Mouse (Mus musculus) hindbrain, embryonic 16.5 days (tissue): ENCODE measurements around the gene Srd5a1. TPM values are rescaled to one million over a fixed set of nuclear protein-coding genes. Genes with fewer than 3 reads are reported as not detected.

Experiments
- ATAC-seq: fragments of 200-750 bp; cut with Nextera tagmentation; 2 replicates; pipeline ENCODE4 v1.8.0; 2017; ENCODE audit warnings: moderate TSS enrichment, moderate library complexity
- H3K27ac ChIP-seq: fragments of 300-500 bp; sonication (generic); 2 replicates; pipeline ENCODE4 v1.5.1; 2014; ENCODE audit warnings: low read depth, mild to moderate bottlenecking, control low read depth, low read length, moderate library complexity
- H3K27me3 ChIP-seq: fragments of 300-500 bp; sonication (generic); replicated peaks from 2 replicates; pipeline ENCODE4 v1.6.1; 2014; ENCODE audit warnings: low read length; ENCODE audit not compliant: control insufficient read depth, insufficient read depth
- H3K36me3 ChIP-seq: fragments of 300-500 bp; sonication (generic); 2 replicates; pipeline ENCODE4 v1.6.1; 2014; ENCODE audit warnings: mild to moderate bottlenecking, low read length, moderate library complexity, mixed read lengths; ENCODE audit not compliant: control insufficient read depth, insufficient read depth
- H3K4me1 ChIP-seq: fragments of 300-500 bp; sonication (generic); 2 replicates; pipeline ENCODE4 v1.6.1; 2014; ENCODE audit warnings: low read depth, low read length; ENCODE audit not compliant: control insufficient read depth, insufficient read depth
- H3K4me2 ChIP-seq: fragments of 300-500 bp; sonication (generic); 2 replicates; pipeline ENCODE4 v1.6.1; 2014; ENCODE audit warnings: mild to moderate bottlenecking, low read length, control low read depth, moderate library complexity
- H3K4me3 ChIP-seq: fragments of 300-500 bp; sonication (generic); 2 replicates; pipeline ENCODE4 v1.5.1; 2014; ENCODE audit warnings: mild to moderate bottlenecking, low read length, control low read depth, moderate library complexity
- H3K9ac ChIP-seq: fragments of 300-500 bp; sonication (generic); 2 replicates; pipeline ENCODE4 v1.6.1; 2014; ENCODE audit warnings: low read depth, mild to moderate bottlenecking, control low read depth, low read length, moderate library complexity
- H3K9me3 ChIP-seq: fragments of 300-500 bp; sonication (generic); 2 replicates; pipeline ENCODE4 v1.6.1; 2014; ENCODE audit warnings: mild to moderate bottlenecking, low read length, moderate library complexity; ENCODE audit not compliant: control insufficient read depth
- WGBS: fragments of 180-500 bp; shearing (Covaris S2); extraction: QIAGEN DNeasy Blood & Tissue Kit; methylation state at CpG from one replicate; pipeline ENCODE4 v1.1.7; 2014; 5-methylcytosine and 5-hydroxymethylcytosine counted together
- polyA plus RNA-seq: library from polyadenylated mRNA; unstranded; fragments of >200 nt; fragmentation: Nextera tagmentation; extraction: Ambion mirVana; gene quantifications from 2 replicates; pipeline ENCODE4 v1.2.1, GENCODE M21; 2015

The Srd5a1 gene
- polyA plus RNA-seq, 1 experiment from 2014 or later, result 39.2 TPM

DNA sequence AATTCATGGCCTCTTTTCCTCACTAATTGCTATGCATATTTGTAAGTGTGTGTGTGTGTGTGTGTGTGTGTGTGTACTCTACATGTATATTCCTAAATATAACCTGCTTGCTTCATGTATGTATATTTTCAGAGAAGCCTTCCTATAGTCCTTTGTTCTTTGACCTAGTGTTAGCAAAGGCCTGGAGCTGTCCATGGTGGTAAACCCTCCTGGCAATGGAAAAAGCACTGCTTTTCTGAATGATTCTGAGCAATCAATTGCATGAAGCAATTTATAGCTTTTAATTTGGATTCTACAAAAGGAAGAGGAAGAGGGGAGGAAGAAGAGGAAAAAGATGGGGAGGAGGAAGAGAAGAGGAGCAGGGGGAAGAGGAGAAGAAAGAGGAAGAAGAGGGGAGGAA is 54.5 kb downstream of the Srd5a1 start:
- no peak overlapping the region for H3K9ac ChIP-seq
- no peak overlapping the region for H3K4me2 ChIP-seq
- no peaks in the 10 kb centered on the region for H3K36me3 ChIP-seq
- ATAC-seq, result no peak
- H3K9me3 ChIP-seq, result no peaks in the 10 kb centered on the region
- H3K27me3 ChIP-seq, result no peaks in the 10 kb centered on the region
- no peak overlapping the region for H3K27ac ChIP-seq
- H3K4me3 ChIP-seq, result no peak overlapping the region
- peaks cover 2% of the 10 kb centered on the region; the same call in 1 of the 2 replicates for H3K4me1 ChIP-seq

DNA sequence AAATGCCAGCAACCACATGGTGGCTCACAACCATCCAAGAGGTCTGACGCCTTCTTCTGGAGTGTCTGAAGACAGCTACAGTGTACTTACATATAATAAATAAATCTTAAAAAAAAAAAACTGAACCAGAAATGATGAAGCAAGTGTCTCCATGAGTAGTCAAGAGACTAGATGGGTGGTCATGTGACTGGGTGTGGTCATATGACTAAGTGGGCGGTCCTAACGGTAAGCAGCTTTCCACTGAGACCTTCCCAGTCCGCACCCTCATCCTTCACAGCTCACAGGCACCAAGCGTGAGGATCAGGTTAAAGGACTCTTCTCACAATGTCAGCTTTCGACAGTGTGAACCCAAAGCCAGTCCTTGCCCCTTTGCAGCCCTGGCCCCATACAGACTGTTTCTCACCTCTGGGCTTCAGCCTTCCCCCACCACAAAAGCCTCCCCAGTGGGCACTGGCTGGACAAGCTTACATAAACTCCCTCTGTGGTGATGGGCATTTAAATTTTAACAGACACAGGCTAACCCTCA is 55.2 kb downstream of the Srd5a1 start:
- no peaks in the 10 kb centered on the region for H3K9me3 ChIP-seq
- H3K27me3 ChIP-seq, result no peaks in the 10 kb centered on the region
- WGBS, result 89% methylated on average over 6 of the region's 6 CpGs
- H3K4me3 ChIP-seq, result no peak overlapping the region
- no peak overlapping the region for H3K9ac ChIP-seq
- no peak overlapping the region for H3K27ac ChIP-seq
- no peak overlapping the region for H3K4me2 ChIP-seq
- H3K36me3 ChIP-seq, result no peaks in the 10 kb centered on the region
- no peak for ATAC-seq
- peaks cover 2% of the 10 kb centered on the region; the same call in 1 of the 2 replicates for H3K4me1 ChIP-seq

DNA sequence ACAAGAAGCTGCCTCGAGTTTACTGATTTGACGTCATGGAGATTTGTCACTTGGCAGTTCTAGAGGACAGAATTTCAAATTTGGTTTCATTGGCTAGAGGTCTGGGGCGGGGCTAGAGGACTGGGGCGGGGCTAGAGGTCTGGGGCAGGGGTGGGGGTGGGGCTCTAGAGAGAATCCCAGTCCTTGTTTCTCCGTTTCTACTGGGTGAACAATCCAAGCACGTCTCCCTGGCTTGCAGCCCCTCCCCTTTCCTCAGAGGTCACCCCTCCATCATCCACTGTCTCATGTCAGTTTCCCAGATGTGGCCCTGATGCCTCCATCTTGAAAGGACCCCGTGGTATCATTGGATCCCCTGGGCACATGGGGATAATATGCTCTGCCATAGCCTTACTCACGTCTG is 56.2 kb downstream of the Srd5a1 start:
- H3K27ac ChIP-seq, result no peak overlapping the region
- peaks cover 2% of the 10 kb centered on the region; the same call in 1 of the 2 replicates for H3K4me1 ChIP-seq
- no peak overlapping the region for H3K4me3 ChIP-seq
- no peaks in the 10 kb centered on the region for H3K27me3 ChIP-seq
- WGBS, result 20% methylated on average over 8 of the region's 8 CpGs
- no peaks in the 10 kb centered on the region for H3K9me3 ChIP-seq
- no peaks in the 10 kb centered on the region for H3K36me3 ChIP-seq
- no peak overlapping the region for H3K9ac ChIP-seq
- no peak overlapping the region for H3K4me2 ChIP-seq
- no peak for ATAC-seq

DNA sequence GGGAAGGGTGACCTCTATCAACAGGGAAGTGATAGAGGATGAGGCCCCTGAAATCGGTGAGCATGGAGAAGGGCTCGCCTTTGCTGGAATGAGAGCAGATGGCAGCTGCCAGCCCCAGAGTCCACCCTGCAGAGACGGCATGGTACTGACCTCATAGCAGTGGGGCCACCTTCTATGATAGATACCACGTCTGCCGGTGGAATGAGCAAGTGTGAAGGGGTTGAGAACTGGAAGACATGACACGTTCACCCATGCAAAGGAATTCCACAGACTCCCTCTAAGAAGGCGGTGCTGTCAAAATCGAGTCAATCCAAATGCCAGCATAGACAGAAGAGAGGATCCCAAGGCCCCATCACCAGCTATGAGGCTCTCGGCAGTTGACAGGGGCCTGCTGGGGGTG is 57.0 kb downstream of the Srd5a1 start:
- Histone ChIP-seq H3K4me3 (no peak overlapping the region), H3K9ac (no peak overlapping the region), H3K27ac (no peak overlapping the region), H3K36me3 (no peaks in the 10 kb centered on the region), H3K9me3 (no peaks in the 10 kb centered on the region), H3K4me2 (no peak overlapping the region), H3K4me1 (no peaks in the 10 kb centered on the region; the same call in 1 of the 2 replicates), H3K27me3 (no peaks in the 10 kb centered on the region)
- no peak for ATAC-seq
- 78% methylated on average over 9 of the region's 9 CpGs for WGBS

DNA sequence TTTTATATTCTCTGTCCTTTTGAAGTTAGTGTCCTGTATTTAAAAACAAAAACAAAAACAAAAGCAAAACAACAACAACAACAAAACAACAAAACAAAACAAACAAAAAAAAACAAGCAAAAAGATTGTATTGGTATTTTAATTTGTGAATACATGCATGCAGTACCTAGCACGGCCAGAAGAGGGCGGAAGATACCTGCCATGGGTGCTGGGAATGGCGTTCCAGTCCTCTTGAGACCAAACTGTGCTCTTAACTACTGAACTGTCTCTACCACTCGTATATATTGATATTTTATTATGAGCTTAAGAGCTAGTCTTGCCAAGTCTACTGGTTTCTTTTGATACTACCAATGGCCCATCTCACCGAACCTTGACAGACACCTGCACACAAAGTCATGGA is 58.2 kb downstream of the Srd5a1 start:
- Histone ChIP-seq H3K36me3 (no peaks in the 10 kb centered on the region), H3K4me1 (no peaks in the 10 kb centered on the region), H3K4me2 (no peak overlapping the region), H3K27ac (no peak overlapping the region), H3K9me3 (no peaks in the 10 kb centered on the region), H3K4me3 (no peak overlapping the region), H3K9ac (no peak overlapping the region), H3K27me3 (no peaks in the 10 kb centered on the region)
- ATAC-seq, result no peak
- WGBS, result 16% methylated on average over 5 of the region's 5 CpGs

DNA sequence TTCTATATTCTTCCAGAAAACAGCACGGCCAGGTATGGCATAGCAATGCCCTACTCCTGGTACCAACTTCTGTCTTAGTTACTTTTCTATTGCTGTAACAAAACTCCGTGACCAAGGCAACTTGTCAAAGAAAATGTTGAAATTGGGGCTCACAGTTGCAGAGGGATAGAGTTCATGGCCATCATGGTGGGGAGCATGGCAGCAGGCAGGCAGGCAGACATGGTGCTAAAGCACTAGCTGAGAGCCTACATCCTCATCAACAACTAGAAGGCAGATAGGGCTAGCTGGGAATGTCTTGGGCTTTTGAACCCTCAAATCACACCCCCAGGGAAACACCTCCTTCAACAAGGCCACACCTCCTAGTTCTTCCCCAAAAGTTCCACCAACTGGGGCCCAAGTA is 60.4 kb downstream of the Srd5a1 start:
- no peak for ATAC-seq
- H3K9ac ChIP-seq, result no peak overlapping the region
- H3K9me3 ChIP-seq, result no peaks in the 10 kb centered on the region
- no peak overlapping the region for H3K4me3 ChIP-seq
- no peaks in the 10 kb centered on the region for H3K36me3 ChIP-seq
- no peaks in the 10 kb centered on the region for H3K27me3 ChIP-seq
- WGBS, result 86% methylated on average over 2 of the region's 2 CpGs
- no peak overlapping the region for H3K27ac ChIP-seq
- no peak overlapping the region for H3K4me2 ChIP-seq
- H3K4me1 ChIP-seq, result no peaks in the 10 kb centered on the region

DNA sequence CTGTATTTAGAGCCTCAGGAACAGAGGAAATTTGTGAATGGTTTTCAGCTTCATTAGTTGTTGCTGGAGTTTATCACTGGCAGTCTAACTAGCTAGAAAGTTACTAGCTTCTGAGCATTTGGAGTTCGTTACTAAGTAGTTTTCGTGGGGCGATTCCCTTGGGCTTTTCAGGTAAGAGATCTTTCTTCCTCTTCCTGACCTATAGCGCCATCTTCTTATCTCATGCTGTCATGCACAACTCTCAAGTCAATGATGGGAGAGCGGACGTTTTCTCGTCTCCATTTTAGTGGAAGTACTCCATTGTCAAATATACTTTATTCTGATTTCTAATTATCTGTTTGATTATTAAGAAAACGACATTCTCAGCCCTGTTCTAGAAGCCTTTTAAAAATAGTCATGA is 61.3 kb downstream of the Srd5a1 start:
- Histone ChIP-seq H3K9me3 (no peaks in the 10 kb centered on the region), H3K4me2 (no peak overlapping the region), H3K9ac (no peak overlapping the region), H3K27me3 (no peaks in the 10 kb centered on the region), H3K27ac (no peak overlapping the region), H3K4me3 (no peak overlapping the region), H3K36me3 (no peaks in the 10 kb centered on the region), H3K4me1 (no peaks in the 10 kb centered on the region)
- no peak for ATAC-seq
- WGBS, result 55% methylated on average over 8 of the region's 8 CpGs

DNA sequence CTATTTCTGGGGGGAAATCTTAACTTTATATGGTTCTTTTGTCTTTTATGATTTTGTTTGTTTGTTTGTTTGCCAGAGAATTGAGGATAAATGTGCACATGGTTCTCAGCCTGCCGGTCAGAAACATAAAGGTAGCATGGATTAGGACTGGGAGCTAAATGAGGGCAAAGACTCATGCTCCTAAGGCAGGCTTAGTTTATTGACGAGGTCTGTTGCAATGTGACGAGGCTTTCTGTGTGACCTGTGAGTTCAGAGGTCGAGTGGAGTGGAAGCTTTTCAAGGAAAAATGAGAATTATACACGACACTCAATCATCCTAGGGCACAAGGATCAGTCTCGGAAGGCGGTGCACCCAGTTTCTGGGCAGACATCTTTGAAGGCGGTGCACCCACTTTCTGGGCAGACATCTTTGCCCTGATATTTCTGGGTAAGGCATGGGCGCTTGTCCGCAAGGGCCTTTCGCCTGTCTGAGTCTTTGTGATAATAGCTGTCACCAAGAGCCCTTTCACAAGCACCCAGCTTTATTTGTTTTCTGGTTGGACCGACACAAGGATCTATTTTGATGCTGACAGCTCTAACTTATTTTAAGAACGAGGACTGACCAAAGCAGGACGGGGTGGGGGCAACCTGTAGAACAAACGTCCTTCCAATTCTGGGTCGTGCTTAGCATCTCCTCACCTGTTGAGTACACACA is 63.6 kb downstream of the Srd5a1 start:
- H3K9me3 ChIP-seq, result no peaks in the 10 kb centered on the region
- H3K4me2 ChIP-seq, result no peak overlapping the region
- H3K27ac ChIP-seq, result no peak overlapping the region
- H3K36me3 ChIP-seq, result no peaks in the 10 kb centered on the region
- H3K4me3 ChIP-seq, result no peak overlapping the region
- no peak overlapping the region for H3K9ac ChIP-seq
- no peaks in the 10 kb centered on the region for H3K27me3 ChIP-seq
- peaks cover 5% of the 10 kb centered on the region for H3K4me1 ChIP-seq
- 70% methylated on average over 16 of the region's 16 CpGs for WGBS
- ATAC-seq, result no peak

DNA sequence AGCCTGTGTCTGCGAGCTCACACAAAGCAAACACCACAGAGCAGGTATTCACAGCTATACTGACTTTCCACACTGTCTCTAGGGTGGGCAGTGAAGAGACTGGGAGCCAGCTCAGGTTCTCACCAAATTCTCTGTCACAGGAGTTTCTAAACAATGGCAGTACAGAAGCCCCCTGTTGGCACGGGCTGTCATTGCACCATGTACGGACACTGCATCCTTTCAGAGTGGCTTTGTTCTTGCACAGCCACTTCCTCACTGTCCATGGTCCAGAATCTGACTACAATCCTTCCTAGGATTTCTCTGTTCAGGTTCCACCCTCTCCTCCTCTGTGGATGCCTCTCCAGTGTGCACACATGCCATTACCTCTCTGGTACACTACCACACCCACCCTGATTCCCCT is 66.2 kb downstream of the Srd5a1 start:
- 27% methylated on average over 3 of the region's 3 CpGs for WGBS
- Histone ChIP-seq H3K4me1 (peaks cover 5% of the 10 kb centered on the region), H3K4me3 (no peak overlapping the region), H3K36me3 (no peaks in the 10 kb centered on the region), H3K9ac (no peak overlapping the region), H3K27me3 (no peaks in the 10 kb centered on the region), H3K4me2 (no peak overlapping the region), H3K27ac (no peak overlapping the region), H3K9me3 (no peaks in the 10 kb centered on the region)
- no peak; the same call in 1 of the 2 replicates for ATAC-seq
